Mouse (Mus musculus) MEL (cell line): Measurements from ENCODE around the gene Atp5k.

Experiments used
- CTCF ChIP-seq, 3 experiments: IDR thresholded peaks in 2 of 3; conservative IDR thresholded peaks in 1 of 3; 2 replicates each; pipeline ENCODE4 v1.5.1; 2011 to 2012; ENCODE audit warnings: low read length in 3 of 3, low read depth in 2 of 3, mild to moderate bottlenecking in 2 of 3, improper control_type of control experiment in 1 of 3, inconsistent platforms in 1 of 3, mixed read lengths in 1 of 3, moderate library complexity in 1 of 3; ENCODE audit not compliant: control insufficient read depth in 1 of 3, insufficient read depth in 1 of 3, poor library complexity in 1 of 3, severe bottlenecking in 1 of 3
- EP300 ChIP-seq, 2 experiments: IDR thresholded peaks; 2 replicates each; pipeline ENCODE4 v1.6.1; 2011; ENCODE audit warnings: improper control_type of control experiment in 2 of 2, low read length in 2 of 2, low read depth in 1 of 2, mild to moderate bottlenecking in 1 of 2
- MAX ChIP-seq: IDR thresholded peaks from 2 replicates; pipeline ENCODE4 v1.6.1; 2011; ENCODE audit warnings: low read length, improper control_type of control experiment
- MYC ChIP-seq: IDR thresholded peaks from 2 replicates; pipeline ENCODE4 v1.6.1; 2011; ENCODE audit warnings: low read depth, mild to moderate bottlenecking, low read length, improper control_type of control experiment, moderate library complexity
- POLR2A ChIP-seq, 2 experiments: IDR thresholded peaks; 2 replicates each; pipeline ENCODE4 v1.6.1; 2011 to 2012; ENCODE audit warnings: low read length in 2 of 2, mild to moderate bottlenecking in 2 of 2, control low read depth in 1 of 2, improper control_type of control experiment in 1 of 2, low read depth in 1 of 2, moderate library complexity in 1 of 2; ENCODE audit not compliant: control insufficient read depth in 1 of 2, insufficient read depth in 1 of 2, poor library complexity in 1 of 2
- RAD21 ChIP-seq: IDR thresholded peaks from 2 replicates; pipeline ENCODE4 v1.6.1; 2011; ENCODE audit warnings: mild to moderate bottlenecking, low read depth, low read length, improper control_type of control experiment
- TBP ChIP-seq: IDR thresholded peaks from 2 replicates; pipeline ENCODE4 v1.8.0; 2011; ENCODE audit warnings: low read depth, low read length, improper control_type of control experiment

- TF ChIP-seq CTCF (IDR thresholded peaks at IDR 0.05 in 2 of 3, conservative IDR thresholded peaks at IDR 0.05 in 1 of 3; ENCODE audit: control insufficient read depth in 1 of 3, insufficient read depth in 1 of 3, low read depth in 2 of 3, low read length in 3 of 3, poor library complexity in 1 of 3, severe bottlenecking in 1 of 3), result no peak
- peak; percentile 46 to 71 for TF ChIP-seq EP300 (IDR thresholded peaks at IDR 0.05; ENCODE audit: low read depth in 1 of 2, low read length in 2 of 2)
- TF ChIP-seq MYC, result no peak
- TF ChIP-seq RAD21, result no peak
- no peak for TF ChIP-seq TBP
- TF ChIP-seq POLR2A (IDR thresholded peaks at IDR 0.05; ENCODE audit: control insufficient read depth in 1 of 2, insufficient read depth in 1 of 2, low read depth in 1 of 2, low read length in 2 of 2, poor library complexity in 1 of 2), result no peak
- TF ChIP-seq MAX, result no peak
Observed at GRCm38 (mm10) chr5:108465131-108465891, 31.1 kb upstream of the Atp5k start.
